Mouse (Mus musculus) embryonic fibroblast, embryonic 13.5 days (primary cell): ENCODE data around the gene Nkiras1.

Experiments
- CTCF ChIP-seq: IDR thresholded peaks from 2 replicates; pipeline ENCODE4 v1.5.1; 2011; ENCODE audit warnings: mild to moderate bottlenecking, control low read depth, low read length, moderate library complexity, borderline replicate concordance; ENCODE audit not compliant: insufficient read depth
- POLR2A ChIP-seq: IDR thresholded peaks from 2 replicates; pipeline ENCODE4 v1.6.1; 2011; ENCODE audit warnings: low read depth, mild to moderate bottlenecking, control low read depth, low read length, moderate library complexity

- TF ChIP-seq POLR2A, result no peak
- no peak for TF ChIP-seq CTCF
Observed at GRCm38 (mm10) chr14:18237381-18237780, 33.6 kb upstream of the Nkiras1 start.
